Mouse (Mus musculus): ENCODE results near the gene Mybpc2.

The Mybpc2 gene

GRCm38 (mm10) chr7:44482836-44483435 is 41.5 kb downstream of the Mybpc2 start:
- no peak for DNase-seq

GRCm38 (mm10) chr7:44475046-44475614 is 49.3 kb downstream of the Mybpc2 start:
- peak; percentile 32 for DNase-seq

GRCm38 (mm10) chr7:44474419-44474818 is 50.0 kb downstream of the Mybpc2 start:
- DNase-seq = peak; percentile 96

GRCm38 (mm10) chr7:44472961-44473646 is 51.4 kb downstream of the Mybpc2 start:
- DNase-seq = peak; percentile 17

- no peak for DNase-seq
These were observed 51.9 kb downstream of the Mybpc2 start for GRCm38 (mm10) chr7:44472558-44472885.

- peak; percentile 80 for DNase-seq
These were observed 52.4 kb downstream of the Mybpc2 start for GRCm38 (mm10) chr7:44471880-44472557.

- DNase-seq = peak; percentile 15
These were observed 53.5 kb downstream of the Mybpc2 start for GRCm38 (mm10) chr7:44470696-44471612.

GRCm38 (mm10) chr7:44469677-44470675 is 54.5 kb downstream of the Mybpc2 start:
- peak; percentile 10 for DNase-seq

- DNase-seq = peak; percentile 18
These were observed 55.7 kb downstream of the Mybpc2 start for GRCm38 (mm10) chr7:44468644-44469285.

GRCm38 (mm10) chr7:44467811-44468411 is 56.5 kb downstream of the Mybpc2 start, which contains the start of gene Josd2:
TSS of gene Josd2 (plus strand) at chr7:44467980.
- peak; percentile 99 for DNase-seq

GRCm38 (mm10) chr7:44466888-44467311 is 57.6 kb downstream of the Mybpc2 start:
- peak; percentile 46 for DNase-seq

- DNase-seq = peak; percentile 32
These were observed 58.2 kb downstream of the Mybpc2 start for GRCm38 (mm10) chr7:44466006-44466887.

- DNase-seq = peak; percentile 29
These were observed 59.3 kb downstream of the Mybpc2 start, which contains the start of gene Aspdh for GRCm38 (mm10) chr7:44465111-44465510. TSS of gene Aspdh (plus strand) at chr7:44465391.

GRCm38 (mm10) chr7:44464511-44464910 is 59.9 kb downstream of the Mybpc2 start:
- DNase-seq = peak; percentile 93

GRCm38 (mm10) chr7:44463556-44464225 is 60.8 kb downstream of the Mybpc2 start:
- DNase-seq = peak; percentile 23

- peak; percentile 2 for DNase-seq
These were observed 61.4 kb downstream of the Mybpc2 start for GRCm38 (mm10) chr7:44463056-44463425.

GRCm38 (mm10) chr7:44462218-44463055 is 62.0 kb downstream of the Mybpc2 start:
- peak; percentile 32 for DNase-seq
